Mouse (Mus musculus): ENCODE data around the gene Phactr2.
"Not testable (repeated sequence)": the region's sequence is repeated elsewhere in the genome, so short reads cannot be mapped to it uniquely, and the experiment has no call there.

The Phactr2 gene

DNA sequence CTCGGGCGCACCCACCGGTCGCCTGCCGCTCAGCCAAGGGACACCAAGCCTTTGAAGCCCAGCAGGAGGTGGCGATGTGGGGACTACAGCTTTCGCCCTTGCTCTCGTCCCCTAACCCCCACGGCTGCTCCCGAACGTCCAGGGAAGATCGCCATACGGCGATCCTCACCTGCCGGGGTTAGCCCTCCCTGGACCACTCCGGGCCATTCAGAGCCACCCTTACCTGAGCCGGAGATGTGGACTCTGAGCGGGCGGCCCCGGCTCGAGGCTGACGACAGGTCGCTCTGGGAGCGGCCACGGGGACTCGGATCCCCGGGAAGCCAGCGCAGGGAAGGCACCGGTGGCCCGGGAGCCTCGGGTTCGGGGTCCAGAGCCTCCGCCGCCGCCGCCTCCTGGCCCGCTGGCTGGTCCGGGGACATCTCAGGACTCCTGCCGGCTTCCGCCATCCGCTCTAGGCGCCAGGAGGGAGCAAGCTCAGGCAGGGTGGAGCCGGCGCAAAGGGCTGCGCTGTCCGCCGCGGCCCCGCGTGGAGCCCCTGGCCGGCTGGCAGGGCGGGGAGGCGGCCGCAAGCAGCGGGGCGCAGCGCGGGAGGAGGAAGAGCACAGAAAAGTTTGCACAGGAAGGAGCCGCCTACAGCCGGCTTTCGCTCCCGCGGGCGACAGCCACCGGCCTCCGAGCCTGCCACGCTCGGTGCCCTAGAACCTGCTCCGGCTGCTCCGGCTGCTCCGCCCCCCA lies at the start of gene Phactr2:
Gene Phactr2 (minus strand): TSS at position 580 of the 735 bp plus-strand sequence.
- peak; percentile 25 to 57 for DNase-seq

DNA sequence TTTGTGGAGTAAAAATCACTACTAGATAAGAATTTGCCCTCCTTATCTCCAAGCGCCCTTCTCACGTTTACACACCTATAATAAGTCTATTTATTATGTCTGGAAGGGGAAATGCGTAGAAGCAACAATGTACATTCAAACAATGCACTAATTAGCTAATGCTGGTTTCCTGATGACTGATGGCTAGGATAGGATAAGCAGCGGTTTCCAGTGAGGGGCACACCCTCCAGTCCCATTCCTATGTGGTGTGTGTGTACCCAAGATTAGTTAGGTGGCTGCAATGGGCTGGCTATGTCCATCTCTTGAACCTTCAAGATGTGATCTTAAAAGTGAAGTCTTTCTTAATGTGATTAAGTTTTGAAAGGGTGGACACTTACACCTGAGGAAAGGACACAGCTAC lies 47.6 kb upstream of the Phactr2 start:
- no peak for DNase-seq

DNA sequence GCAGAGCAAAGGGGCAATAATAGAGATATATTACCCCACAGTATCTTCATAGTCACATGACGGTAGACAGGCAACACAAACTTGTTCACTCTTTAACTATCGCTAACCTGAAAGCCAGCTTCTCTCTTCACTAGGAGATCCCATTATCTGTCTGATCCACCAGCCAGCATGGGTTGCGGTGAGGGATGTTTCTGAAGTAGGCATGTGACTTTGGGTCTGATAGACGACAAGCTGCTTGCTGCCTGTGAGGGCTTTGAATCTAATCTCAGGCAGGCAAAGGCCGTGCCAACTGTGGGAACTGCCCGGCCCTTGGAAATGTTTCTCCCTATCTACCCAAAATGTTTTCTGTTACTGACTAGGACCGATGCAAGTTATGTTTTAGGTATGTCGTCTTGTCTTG lies 28.2 kb upstream of the Phactr2 start:
- DNase-seq, result no peak

DNA sequence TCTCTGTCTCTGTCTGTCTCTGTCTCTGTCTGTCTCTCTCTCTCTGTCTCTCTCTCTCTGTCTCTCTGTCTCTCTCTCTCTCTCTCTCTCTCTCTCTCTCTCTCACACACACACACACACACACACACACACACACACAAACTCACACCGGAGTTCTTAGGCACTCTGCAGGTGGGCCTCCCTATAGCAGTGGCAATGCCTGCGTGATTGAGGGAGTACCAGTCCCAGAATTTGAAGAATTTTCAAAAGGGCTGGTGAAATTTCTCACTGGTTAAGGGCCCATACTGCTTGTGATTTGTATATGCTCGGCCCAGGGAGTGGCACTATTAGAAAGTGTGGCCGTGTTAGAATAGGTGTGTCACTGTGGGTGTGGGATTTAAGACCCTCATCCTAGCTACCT lies 27.3 kb upstream of the Phactr2 start:
- not testable (repeated sequence) for DNase-seq

DNA sequence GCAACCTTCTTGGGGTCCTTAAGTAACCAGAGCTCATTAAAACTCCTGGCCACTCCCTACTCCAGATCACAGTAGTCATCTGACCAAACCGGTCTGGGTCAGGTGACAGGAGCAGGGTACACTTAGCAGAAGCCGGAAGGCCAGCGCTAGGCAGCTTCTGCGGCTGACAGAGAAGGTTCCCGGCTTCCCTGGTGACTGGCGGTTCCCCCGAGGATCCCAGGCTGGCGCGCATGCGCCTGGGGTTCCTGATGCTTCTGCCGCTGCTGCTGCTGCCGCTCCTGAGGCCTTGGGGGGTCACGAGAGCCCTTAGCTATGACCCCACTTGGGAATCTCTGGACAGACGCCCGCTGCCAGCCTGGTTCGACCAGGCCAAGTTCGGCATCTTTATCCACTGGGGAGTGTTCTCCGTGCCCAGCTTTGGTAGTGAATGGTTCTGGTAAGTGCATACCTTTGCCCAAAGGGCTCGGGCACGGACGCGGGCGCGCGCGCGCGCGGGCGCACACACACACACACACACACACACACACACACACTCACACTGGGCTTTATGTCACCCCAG lies 26.8 kb upstream of the Phactr2 start:
- peak; percentile 76 to 78 for DNase-seq

DNA sequence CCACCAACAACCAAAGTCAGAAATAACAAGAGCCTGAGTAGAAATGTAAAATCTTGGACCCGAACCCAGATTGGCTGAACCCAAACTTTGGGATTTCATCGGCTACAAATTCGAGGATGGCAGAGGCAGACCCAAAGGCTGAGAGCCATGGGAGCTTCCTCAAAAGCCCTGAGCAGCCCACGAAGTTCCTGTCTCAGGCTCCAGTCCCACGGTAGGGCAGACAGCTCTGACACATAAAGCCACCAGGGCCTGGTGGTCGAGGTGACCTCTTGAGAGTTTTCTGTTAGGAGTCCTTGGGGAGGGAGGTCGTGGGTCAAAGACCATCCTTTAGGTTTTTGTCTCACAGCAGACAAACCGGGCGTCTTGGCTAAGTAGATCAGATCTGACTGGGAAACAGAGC lies 26.3 kb upstream of the Phactr2 start:
- DNase-seq, result no peak

DNA sequence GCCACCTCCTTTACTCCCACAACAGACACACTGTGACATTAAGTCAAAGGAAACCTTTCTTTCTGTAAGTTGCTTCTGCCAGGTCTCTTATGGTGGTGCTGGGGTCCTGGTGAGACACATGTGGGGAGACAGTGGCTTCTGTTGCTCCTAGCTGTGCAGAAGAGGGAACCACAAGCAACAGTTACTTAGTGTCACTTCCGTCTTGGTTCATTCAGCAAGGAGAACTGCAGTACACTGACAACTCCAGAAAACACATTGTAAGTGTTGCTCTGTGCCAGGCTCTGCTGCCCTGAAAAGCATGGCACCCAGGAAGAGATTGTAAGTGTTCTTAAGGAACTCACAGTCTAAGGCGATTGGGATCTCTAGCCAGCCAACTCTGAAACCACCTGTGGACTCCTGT lies 25.1 kb upstream of the Phactr2 start, which contains the start of gene Fuca2:
Gene Fuca2 (plus strand): TSS at position 210 of the 400 bp plus-strand sequence.
- DNase-seq, result peak in 1 of 2 experiments; percentile 6

DNA sequence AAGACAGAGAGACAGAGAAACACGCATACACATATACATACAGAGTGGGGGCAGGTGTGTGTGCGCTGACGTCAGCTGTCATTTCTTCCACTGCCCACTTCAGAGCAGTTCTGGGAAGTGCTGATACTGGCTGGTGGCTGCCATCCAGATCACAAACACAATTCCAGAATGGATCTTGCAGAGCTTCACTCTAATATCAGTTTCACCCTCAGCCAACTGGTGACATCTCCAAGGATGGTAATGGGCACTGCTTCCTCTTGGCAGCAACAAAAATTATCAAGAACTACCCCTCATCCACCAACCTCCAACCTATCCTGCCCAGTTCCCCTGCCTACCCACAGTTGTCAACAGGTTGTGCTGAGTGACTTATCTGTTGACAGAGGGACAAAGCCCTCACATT lies 22.1 kb upstream of the Phactr2 start:
- DNase-seq, result no peak

DNA sequence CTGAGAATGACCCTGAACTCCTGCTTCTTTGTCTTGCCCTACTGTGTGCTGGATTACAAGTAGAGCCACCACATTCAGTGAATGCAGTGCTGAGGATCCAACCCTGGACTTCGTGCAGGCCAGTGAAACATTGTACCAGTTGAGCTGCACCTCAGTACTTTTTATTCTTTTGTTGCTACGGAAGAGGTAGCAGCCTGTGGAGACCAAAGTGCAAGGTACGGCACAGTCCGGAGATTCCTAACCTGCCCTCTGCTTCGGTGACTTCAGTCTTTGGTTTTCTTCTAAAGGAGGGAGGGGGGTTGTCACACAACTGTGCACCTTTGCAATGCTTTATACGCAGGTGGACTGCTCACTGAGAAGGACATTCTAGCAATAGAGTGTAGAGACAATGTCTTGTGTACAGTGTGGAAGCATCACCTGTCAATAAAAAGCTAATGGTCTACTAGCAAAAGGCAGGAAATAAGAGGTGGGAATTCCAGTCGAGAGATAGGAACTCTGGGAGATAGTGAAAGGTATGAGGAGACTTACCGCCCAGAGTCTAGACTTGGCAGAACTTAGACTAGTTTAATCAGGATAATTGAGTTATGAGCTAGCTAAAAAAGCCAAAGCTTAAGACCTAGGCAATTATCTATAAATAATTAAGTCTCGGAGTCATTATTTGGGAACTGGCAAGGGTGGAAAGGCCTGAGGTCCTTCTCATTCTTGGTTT lies 19.9 kb upstream of the Phactr2 start:
- no peak for DNase-seq

DNA sequence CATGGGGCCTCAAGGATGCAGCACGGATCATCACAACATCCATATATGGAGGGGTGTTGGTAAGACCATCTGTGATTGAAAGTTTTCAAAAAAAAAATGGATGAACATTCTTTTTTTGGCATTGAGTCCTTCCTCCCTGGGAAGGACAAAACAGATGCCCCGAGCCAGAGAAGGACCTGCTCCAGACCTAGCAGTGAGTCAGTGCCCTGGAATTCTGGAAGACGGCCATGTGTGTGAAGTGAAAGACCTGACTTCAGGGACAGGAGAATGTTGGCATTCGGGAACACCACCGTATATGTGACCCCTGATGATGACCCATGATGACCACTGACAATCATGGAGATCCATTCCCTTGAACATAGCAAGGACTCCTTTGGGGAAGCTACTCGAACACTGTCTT lies 15.5 kb upstream of the Phactr2 start:
- DNase-seq, result no peak

DNA sequence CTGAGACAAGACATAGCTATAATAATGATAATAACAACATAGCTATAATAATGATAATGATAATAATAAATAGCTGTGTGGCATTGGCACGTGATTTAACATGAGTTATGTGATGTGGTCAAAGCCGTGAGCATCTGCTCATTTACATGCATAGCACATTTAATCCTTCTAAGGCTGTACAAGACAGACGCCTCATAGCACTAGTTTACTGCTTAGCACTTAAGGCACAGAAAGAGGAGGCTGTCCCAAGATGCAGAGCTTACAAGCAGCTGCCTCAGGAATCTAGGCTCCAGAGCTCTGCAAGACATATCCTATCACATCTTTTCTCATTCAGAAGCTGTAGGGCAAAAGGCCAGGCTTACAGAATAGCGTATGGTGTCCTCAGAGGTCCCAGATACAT lies 11.7 kb upstream of the Phactr2 start:
- DNase-seq, result no peak

DNA sequence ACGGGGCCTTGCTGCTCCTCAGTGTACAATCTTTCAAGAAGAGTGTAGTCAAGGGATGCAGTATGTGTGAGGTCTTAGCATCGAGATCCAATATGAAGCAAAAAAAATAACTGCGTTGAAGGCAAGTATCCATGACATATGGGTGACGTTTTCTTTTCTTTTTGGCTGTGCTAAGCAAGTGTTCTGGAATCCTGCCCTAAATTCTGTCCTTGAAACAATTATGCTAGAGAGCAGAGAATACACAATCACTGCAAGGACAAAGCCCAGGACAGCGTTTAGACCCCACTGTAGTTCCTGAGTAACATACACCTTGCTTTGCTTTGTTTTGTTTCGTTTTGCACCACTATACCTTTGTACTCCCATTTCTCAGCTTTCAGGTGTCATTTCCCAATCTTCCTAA lies 5.1 kb upstream of the Phactr2 start:
- DNase-seq, result no peak

DNA sequence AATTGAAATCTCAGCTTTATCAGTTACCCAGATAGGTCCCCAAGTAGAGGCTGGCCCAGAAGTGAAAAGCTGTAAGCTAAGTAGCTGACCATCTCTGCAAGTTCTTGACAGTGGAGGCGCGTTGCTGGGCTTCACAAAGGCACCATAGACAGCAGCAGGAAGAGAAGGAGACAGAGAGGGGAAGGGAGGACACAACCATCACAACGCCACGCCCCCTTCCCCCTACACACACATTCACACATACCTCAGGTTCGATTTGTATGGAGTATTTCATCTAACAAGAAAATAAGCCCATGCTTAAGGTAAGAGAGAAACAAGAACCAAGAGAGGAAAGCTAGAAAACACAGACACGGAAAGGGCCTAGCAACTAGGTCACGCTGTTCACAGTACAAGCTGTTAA lies 909 bp upstream of the Phactr2 start:
- peak in 1 of 2 experiments; percentile 4 for DNase-seq

DNA sequence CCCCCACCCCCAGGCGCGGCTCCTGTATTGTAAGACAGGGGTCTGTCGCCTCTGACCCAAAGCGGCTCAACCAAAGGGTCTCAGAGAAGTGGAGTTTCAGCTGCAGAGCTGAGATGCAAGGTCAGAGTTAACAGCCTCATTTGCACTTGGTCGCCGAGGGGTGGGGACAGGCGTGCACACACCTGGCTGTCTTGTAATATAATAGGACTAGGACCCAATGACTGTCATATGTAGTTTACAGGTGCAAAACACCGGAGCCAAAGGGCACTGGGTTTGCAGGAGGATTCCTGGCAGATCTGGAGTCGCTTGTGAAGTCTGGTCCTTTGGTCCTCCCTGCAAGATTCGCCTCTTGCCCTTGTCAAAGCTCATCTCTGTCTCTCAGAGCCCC lies 350 bp upstream of the Phactr2 start:
- peak in 1 of 2 experiments; percentile 13 for DNase-seq

DNA sequence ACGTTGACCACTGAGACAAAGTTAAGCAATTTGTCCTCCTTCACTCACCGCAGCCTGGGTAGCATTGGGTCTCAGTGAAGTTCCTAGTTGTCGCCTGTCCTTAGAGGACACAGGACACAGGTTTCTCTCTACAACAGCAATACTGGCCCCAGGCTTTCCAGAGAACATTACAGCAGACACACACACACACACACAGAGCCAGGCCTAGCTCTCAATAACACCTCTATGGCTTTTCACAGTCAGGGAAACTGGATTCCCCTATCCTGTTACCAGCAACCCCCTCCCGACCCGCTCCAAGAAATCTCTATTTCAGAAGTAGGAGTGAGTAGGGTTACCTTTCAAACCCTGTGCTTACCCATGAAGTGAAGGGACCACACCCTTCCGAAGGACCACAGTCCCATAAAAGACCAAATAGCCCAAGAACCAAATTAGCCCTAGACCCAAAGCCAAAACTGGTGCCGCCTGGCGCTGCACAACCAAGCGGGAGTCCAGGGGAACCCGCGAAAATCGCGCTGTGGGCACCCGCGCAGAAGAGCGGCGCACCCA lies 852 bp downstream of the Phactr2 start:
- DNase-seq, result no peak

DNA sequence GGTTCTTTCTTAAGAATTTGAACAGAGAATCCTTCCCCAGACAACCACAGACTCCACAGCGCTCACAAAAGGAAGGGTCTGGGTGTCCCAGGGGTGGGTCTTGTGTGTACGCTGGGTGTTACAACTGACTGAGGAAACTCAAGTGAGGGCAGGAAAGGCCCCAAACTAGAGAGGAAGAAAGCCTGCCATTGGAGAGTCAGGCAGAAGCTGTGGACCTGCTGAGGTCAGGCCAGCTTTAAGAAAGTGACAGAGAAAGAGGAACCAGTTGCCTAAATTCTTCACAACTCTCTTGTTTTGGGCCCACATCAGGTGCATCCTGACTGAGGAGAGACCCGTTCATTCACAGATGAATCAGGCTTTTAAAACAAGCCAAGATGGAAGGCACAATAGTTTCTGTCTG lies 4.0 kb downstream of the Phactr2 start:
- DNase-seq, result no peak

DNA sequence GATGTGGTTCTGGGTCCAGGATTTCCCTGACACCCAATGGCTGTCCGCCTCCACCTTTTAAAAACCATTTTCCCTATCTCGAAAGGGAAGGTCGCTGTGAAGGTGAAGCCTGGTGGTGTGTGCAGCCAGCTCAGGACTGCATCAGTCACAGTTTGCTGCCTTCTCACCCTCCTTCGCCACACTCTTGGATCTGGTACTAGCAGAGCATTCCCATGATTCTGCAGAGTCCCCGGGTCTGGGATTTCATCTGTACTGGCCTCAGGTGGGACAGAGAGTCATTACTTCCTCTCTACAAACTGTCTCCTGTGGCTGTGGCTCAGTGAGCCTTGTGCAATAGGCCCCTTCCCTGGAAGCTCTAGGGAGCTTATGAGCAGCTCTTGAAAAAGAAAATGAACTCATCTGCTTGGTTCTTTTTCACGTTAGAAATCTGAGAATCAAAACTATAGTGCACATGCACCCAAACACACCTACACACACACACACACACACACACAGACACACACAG lies 6.1 kb downstream of the Phactr2 start:
- not testable (repeated sequence) for DNase-seq

DNA sequence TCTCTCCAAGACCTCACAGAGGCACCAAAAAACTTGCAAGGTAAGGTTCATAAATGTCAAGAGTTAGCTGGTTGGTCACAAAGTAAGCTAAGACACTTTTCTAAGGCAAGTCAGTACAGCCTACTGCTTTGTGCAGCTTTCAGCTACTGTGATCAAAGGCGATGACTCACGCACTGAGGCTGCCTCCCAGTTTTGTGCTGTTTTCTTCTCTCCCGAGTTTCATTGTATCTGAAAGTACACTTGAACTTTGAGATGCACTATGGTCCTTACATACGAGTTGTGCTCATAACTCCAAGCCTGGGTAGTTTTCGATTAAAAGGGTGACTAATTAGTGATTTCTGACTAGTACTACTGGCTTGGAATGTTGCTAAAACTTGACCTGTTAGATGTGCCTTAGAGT lies 7.3 kb downstream of the Phactr2 start:
- DNase-seq, result no peak

DNA sequence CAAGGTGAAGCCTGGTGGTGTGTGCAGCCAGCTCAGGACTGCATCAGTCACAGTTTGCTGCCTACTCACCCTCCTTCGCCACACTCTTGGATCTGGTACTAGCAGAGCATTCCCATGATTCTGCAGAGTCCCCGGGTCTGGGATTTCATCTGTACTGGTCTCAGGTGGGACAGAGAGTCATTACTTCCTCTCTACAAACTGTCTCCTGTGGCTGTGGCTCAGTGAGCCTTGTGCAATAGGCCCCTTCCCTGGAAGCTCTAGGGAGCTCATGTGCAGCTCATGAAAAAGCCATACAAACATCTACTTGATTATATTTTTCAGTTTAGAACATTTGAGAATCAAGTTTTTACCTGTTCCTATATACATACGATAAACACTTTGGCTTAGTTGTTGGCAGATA lies 9.9 kb downstream of the Phactr2 start:
- not testable (repeated sequence) for DNase-seq

DNA sequence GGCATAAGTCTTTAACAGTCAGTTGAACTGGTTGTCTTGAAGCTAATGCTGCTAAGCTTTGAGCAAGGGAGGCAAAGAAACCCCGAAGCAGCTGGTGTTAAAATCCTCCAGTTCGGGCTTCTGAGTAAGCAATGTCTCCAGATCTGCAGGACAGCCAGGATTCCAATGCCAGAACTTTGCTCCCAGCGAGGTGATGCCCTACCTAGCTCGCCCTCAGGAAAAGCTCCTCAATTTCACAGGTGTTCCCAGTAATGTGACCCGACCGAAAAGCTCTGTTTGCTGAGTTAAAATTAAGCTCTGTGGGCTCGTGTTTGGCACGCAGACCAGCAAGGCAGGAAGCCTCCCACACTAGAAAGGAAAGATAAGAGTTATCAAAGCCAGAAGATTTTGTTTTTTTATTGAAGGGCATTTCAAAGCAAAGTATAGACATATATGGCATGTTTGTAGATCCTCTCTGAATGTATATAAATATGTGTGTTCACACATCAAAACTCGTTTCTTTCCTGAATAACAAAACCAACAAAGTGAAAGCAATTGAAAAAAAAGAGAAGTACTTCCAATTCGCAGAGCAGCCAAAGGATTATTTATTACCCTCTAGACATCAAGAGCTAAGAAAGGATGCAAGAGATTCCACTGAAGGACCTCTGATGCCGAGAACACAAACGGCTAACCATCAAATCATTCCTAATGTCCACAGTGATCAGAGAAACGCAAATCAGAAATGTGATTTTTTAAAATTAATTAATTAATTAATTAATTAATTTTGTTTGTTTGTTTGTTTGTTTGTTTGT lies 20.8 kb downstream of the Phactr2 start:
- DNase-seq, result no peak

DNA sequence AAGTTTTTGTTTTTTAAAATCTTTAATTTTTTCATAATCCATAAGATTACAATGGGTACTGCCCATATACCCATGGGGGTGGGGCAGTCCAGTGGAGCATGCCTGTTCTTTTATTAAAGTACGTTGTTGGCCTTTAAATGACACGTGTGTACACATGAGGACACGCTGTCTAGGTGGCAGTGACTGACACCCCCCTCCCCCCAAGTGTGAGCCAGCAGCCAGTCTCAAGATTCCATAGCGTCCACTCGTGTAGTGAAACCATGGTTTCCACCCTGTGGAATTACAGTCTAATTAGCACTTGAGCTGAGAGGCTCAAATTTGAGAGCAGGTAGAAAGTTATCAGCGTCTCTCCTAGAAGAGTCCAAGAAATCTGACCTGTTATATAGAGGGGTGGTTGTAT lies 22.6 kb downstream of the Phactr2 start:
- no peak for DNase-seq

DNA sequence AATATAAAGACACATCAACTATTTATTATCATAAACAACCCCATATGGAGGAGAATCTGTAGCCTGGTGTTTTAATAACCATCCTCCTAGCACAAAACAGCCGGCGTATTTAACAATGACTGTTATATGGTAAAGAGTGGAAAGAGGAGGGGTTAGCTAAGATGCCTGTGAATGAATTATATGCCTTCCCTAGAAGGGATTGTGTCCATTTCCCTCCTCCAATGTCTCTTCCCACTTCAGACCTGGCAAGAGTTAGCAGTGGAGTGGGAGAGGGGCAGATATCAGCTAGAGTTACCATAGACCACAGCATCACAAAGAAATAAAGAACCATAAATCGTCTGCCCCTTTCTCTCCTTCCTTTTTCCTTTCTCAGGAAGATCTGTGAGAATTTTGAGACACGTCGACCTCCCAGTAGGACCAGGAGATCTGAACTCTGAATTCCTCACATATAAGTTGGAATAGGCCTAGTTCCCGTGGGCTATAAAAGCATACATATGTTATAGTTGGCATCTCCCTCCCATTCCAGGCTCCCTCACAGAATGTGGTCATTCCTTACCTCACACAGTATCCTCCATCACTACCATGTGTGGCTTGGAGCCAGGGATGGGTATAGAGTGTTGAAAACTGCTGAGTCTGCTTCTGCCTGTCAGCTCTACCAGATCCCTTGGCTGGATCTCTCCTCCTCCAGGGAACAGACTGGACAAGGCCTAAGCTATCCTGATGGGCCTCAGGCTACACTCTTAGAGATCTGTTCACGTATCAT lies 25.7 kb downstream of the Phactr2 start:
- DNase-seq, result no peak

Measured in spleen, adult 18-20 months (tissue).